Mouse (Mus musculus) cortical plate, adult 2 months (tissue): Measurements from ENCODE around the gene Ascc1. TPM values are rescaled to one million over a fixed set of nuclear protein-coding genes. Genes with fewer than 3 reads are reported as not detected.

Experiments used
- H3K27ac ChIP-seq: fragments of 200-500 bp; 2 replicates; pipeline ENCODE4 v1.5.1; 2012; ENCODE audit warnings: low read length, control low read depth, inconsistent platforms; ENCODE audit not compliant: insufficient read depth
- H3K4me1 ChIP-seq: fragments of 200-500 bp; 2 replicates; pipeline ENCODE4 v1.6.1; 2011; ENCODE audit warnings: low read length; ENCODE audit not compliant: control insufficient read depth, insufficient read depth
- H3K4me3 ChIP-seq: fragments of 200-500 bp; 2 replicates; pipeline ENCODE4 v1.5.1; 2011; ENCODE audit warnings: mild to moderate bottlenecking, low read length, control low read depth; ENCODE audit not compliant: insufficient read depth
- CTCF ChIP-seq: fragments of 200-500 bp; IDR thresholded peaks from 2 replicates; pipeline ENCODE4 v1.5.1; 2011; ENCODE audit warnings: mild to moderate bottlenecking, control low read depth, low read length; ENCODE audit not compliant: insufficient read depth; ENCODE audit errors: extremely low read depth
- POLR2A ChIP-seq: fragments of 200-500 bp; IDR thresholded peaks from 2 replicates; pipeline ENCODE4 v1.6.1; 2011; ENCODE audit warnings: mild to moderate bottlenecking, low read length, control low read depth; ENCODE audit not compliant: insufficient read depth; ENCODE audit errors: extremely low read depth
- polyA plus RNA-seq: library from polyadenylated mRNA; depleted of rRNA; stranded (reverse); fragments of >200 nt; gene quantifications from 2 replicates; pipeline ENCODE4 v1.2.3, GENCODE M21; 2012

The Ascc1 gene
- polyA plus RNA-seq, 1 experiment, result 22.7 TPM

- no peak overlapping the region for H3K4me3 ChIP-seq
- TF ChIP-seq POLR2A (no peak), CTCF (peak; percentile 22; the same call in 1 of the 2 replicates)
- H3K27ac ChIP-seq, result no peak overlapping the region
- H3K4me1 ChIP-seq, result no peaks in the 10 kb centered on the region; the same call in 1 of the 2 replicates
Observed at GRCm38 (mm10) chr10:60005264-60005663, 2.7 kb downstream of the Ascc1 start.

- TF ChIP-seq CTCF, result no peak
- no peak for TF ChIP-seq POLR2A
- Histone ChIP-seq H3K4me1 (no peaks in the 10 kb centered on the region), H3K27ac (no peak overlapping the region), H3K4me3 (no peak overlapping the region)
Observed at GRCm38 (mm10) chr10:60009115-60009514, 6.5 kb downstream of the Ascc1 start.

GRCm38 (mm10) chr10:60016223-60016622, 13.6 kb downstream of the Ascc1 start:
- H3K27ac ChIP-seq, result no peak overlapping the region
- TF ChIP-seq CTCF (no peak), POLR2A (no peak)
- H3K4me1 ChIP-seq, result no peaks in the 10 kb centered on the region
- no peak overlapping the region for H3K4me3 ChIP-seq

GRCm38 (mm10) chr10:60019299-60019698, 16.7 kb downstream of the Ascc1 start:
- TF ChIP-seq CTCF (no peak), POLR2A (no peak)
- no peak overlapping the region for H3K4me3 ChIP-seq
- no peak overlapping the region for H3K27ac ChIP-seq
- no peaks in the 10 kb centered on the region for H3K4me1 ChIP-seq

GRCm38 (mm10) chr10:60023751-60024150, 21.1 kb downstream of the Ascc1 start:
- no peak overlapping the region for H3K4me3 ChIP-seq

GRCm38 (mm10) chr10:60026759-60027395, 24.3 kb downstream of the Ascc1 start:
- H3K27ac ChIP-seq, result no peak overlapping the region
- TF ChIP-seq POLR2A (no peak), CTCF (no peak)
- peaks cover 4% of the 10 kb centered on the region; the same call in 1 of the 2 replicates for H3K4me1 ChIP-seq
- no peak overlapping the region for H3K4me3 ChIP-seq

More at GRCm38 (mm10) chr10:60023751-60024150, 21.1 kb downstream of the Ascc1 start:
- Histone ChIP-seq H3K4me1 (peaks cover 4% of the 10 kb centered on the region; the same call in 1 of the 2 replicates), H3K27ac (no peak overlapping the region)
- no peak for TF ChIP-seq CTCF
- TF ChIP-seq POLR2A, result no peak

GRCm38 (mm10) chr10:60027619-60028084, 25.0 kb downstream of the Ascc1 start:
- Histone ChIP-seq H3K4me3 (no peak overlapping the region), H3K27ac (no peak overlapping the region), H3K4me1 (peaks cover 4% of the 10 kb centered on the region; the same call in 1 of the 2 replicates)
- TF ChIP-seq POLR2A, result no peak
- TF ChIP-seq CTCF, result no peak

GRCm38 (mm10) chr10:60028181-60028580, 25.6 kb downstream of the Ascc1 start:
- Histone ChIP-seq H3K4me3 (no peak overlapping the region), H3K4me1 (peaks cover 4% of the 10 kb centered on the region; the same call in 1 of the 2 replicates), H3K27ac (no peak overlapping the region)
- TF ChIP-seq CTCF (no peak), POLR2A (no peak)

- H3K4me3 ChIP-seq, result no peak overlapping the region
- peaks cover 4% of the 10 kb centered on the region; the same call in 1 of the 2 replicates for H3K4me1 ChIP-seq
- no peak for TF ChIP-seq POLR2A
- no peak for TF ChIP-seq CTCF
- H3K27ac ChIP-seq, result no peak overlapping the region
Observed at GRCm38 (mm10) chr10:60028979-60029378, 26.4 kb downstream of the Ascc1 start.

GRCm38 (mm10) chr10:60029387-60029786, 26.8 kb downstream of the Ascc1 start:
- Histone ChIP-seq H3K4me1 (peaks cover 4% of the 10 kb centered on the region; the same call in 1 of the 2 replicates), H3K27ac (no peak overlapping the region), H3K4me3 (no peak overlapping the region)
- TF ChIP-seq POLR2A (no peak), CTCF (no peak)
